Mouse (Mus musculus) limb, embryonic 13.5 days (tissue): ENCODE results near the gene Dync1h1. TPM values are rescaled to one million over a fixed set of nuclear protein-coding genes. Genes with fewer than 3 reads are reported as not detected.

Experiments
- ATAC-seq: fragments of 200-750 bp; cut with Nextera tagmentation; 2 replicates; pipeline ENCODE4 v1.8.0; 2017; ENCODE audit warnings: low read depth, moderate number of reproducible peaks, moderate TSS enrichment; ENCODE audit not compliant: low FRiP score
- H3K27ac ChIP-seq: fragments of 300-500 bp; sonication (generic); 2 replicates; pipeline ENCODE4 v1.5.1; 2015; ENCODE audit warnings: inconsistent platforms, mild to moderate bottlenecking, moderate library complexity
- H3K27me3 ChIP-seq: fragments of 300-500 bp; sonication (generic); 2 replicates; pipeline ENCODE4 v1.6.1; 2015; ENCODE audit warnings: mild to moderate bottlenecking, inconsistent platforms
- H3K36me3 ChIP-seq: fragments of 300-500 bp; sonication (generic); 2 replicates; pipeline ENCODE4 v1.6.1; 2015; ENCODE audit warnings: inconsistent platforms, mild to moderate bottlenecking, moderate library complexity
- H3K4me1 ChIP-seq: fragments of 300-500 bp; sonication (generic); 2 replicates; pipeline ENCODE4 v1.6.1; 2015; ENCODE audit warnings: inconsistent platforms
- H3K4me2 ChIP-seq: fragments of 300-500 bp; sonication (generic); replicated peaks from 2 replicates; pipeline ENCODE4 v1.6.1; 2015; ENCODE audit warnings: inconsistent platforms, mild to moderate bottlenecking, moderate library complexity
- H3K4me3 ChIP-seq: fragments of 300-500 bp; sonication (generic); 2 replicates; pipeline ENCODE4 v1.5.1; 2015; ENCODE audit warnings: moderate library complexity, mild to moderate bottlenecking, inconsistent platforms
- H3K9ac ChIP-seq: fragments of 300-500 bp; sonication (generic); 2 replicates; pipeline ENCODE4 v1.6.1; 2015; ENCODE audit warnings: mild to moderate bottlenecking, inconsistent platforms
- H3K9me3 ChIP-seq: fragments of 300-500 bp; sonication (generic); 2 replicates; pipeline ENCODE4 v1.6.1; 2016; ENCODE audit warnings: inconsistent platforms
- WGBS: fragments of 180-500 bp; shearing (Covaris S2); methylation state at CpG from one replicate; pipeline ENCODE4 v1.1.7; 2015; 5-methylcytosine and 5-hydroxymethylcytosine counted together
- microRNA-seq: library from miRNA; unstranded; fragments of <30 nt; microRNA quantifications from one replicate; pipeline ENCODE4, GENCODE M21; 2016
- polyA plus RNA-seq: library from polyadenylated mRNA; unstranded; fragments of >200 nt; fragmentation: Nextera tagmentation; extraction: Ambion mirVana; gene quantifications from 2 replicates; pipeline ENCODE4 v1.2.1, GENCODE M21; 2015

Dync1h1 gene
- polyA plus RNA-seq, 1 experiment from 2014 or later: 53.5 TPM

DNA sequence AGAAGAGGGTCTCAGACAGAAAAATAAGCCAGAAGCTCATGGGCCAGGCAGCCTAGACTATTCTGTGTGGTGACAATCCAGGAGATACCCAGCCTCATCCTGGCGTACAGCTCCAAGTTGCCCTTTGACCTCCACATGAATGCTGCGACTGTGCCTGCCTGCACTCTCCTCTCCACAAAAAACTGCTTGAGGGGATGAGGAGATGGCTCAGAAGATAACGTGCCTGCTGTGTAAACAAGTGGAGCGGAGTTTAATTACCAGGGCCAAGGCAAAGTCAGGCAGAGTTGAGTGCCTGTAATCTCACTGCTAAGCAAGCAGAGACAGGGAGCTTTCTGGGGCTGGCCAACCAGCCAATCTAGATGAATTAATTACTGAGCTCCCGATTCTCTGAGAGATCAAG lies 114.8 kb downstream of the Dync1h1 start:
- H3K9me3 ChIP-seq: no peaks in the 10 kb centered on the region; the same call in 1 of the 2 replicates
- H3K27ac ChIP-seq: no peak overlapping the region
- H3K4me3 ChIP-seq: no peak overlapping the region
- WGBS: 21% methylated on average over 5 of the region's 5 CpGs
- peaks cover 25% of the 10 kb centered on the region for H3K27me3 ChIP-seq
- no peak overlapping the region for H3K4me2 ChIP-seq
- ATAC-seq: no peak
- H3K36me3 ChIP-seq: no peaks in the 10 kb centered on the region
- no peak overlapping the region for H3K9ac ChIP-seq
- H3K4me1 ChIP-seq: no peaks in the 10 kb centered on the region

Small RNA genes lying within 50 kb of the gene (microRNA-seq; reads per million reads assigned to microRNA genes)
- gene Gm27299: not detected

Other genes starting within 250 kb of the Dync1h1 start
- 146 and 149 TPM in 2 replicates for gene Ppp2r5c, start 154.3 kb upstream of the Dync1h1 start, polyA plus RNA-seq
- not detected in 2 replicates for gene 1700001K19Rik, start 81.2 kb downstream of the Dync1h1 start, polyA plus RNA-seq
- 799 and 836 TPM in 2 replicates for gene Hsp90aa1, start 101.3 kb downstream of the Dync1h1 start, polyA plus RNA-seq
- 25.9 and 26.7 TPM in 2 replicates for gene Wdr20, start 136.5 kb downstream of the Dync1h1 start, polyA plus RNA-seq
- gene Mok, start 239.5 kb downstream of the Dync1h1 start, polyA plus RNA-seq: 5.7 and 6.1 TPM in 2 replicates
- gene Zfp839, start 248.8 kb downstream of the Dync1h1 start, polyA plus RNA-seq: 7.0 and 7.8 TPM in 2 replicates